Mouse (Mus musculus) 3T3-L1 (cell line): ENCODE measurements at regions not wholly inside any gene's neighbourhood (a gene's known extent, or its start where the extent isn't known, plus 50 kb on each side); places are given as distances from the start of the nearest gene placed in this dataset.

Experiments
- DNase-seq: peaks from one replicate; pipeline ENCODE4 v3.0.0-alpha.2; 2015; ENCODE audit warnings: low read depth, low spot score

- DNase-seq: no peak
Observed at GRCm38 (mm10) chr17:15194894-15195461, 153.6 kb upstream of the Gm3448 start.

- no peak for DNase-seq
Observed at GRCm38 (mm10) chr17:15193831-15194230, 152.5 kb upstream of the Gm3448 start.

GRCm38 (mm10) chr17:15192840-15193239 is 151.5 kb upstream of the Gm3448 start:
- no peak for DNase-seq

- DNase-seq: no peak
Observed at GRCm38 (mm10) chr17:15185217-15185616, 143.9 kb upstream of the Gm3448 start.

- DNase-seq: no peak
Observed at GRCm38 (mm10) chr17:15183800-15184199, 142.5 kb upstream of the Gm3448 start.

- DNase-seq: no peak
Observed at GRCm38 (mm10) chr17:15182105-15182504, 140.8 kb upstream of the Gm3448 start.

- DNase-seq: no peak
Observed at GRCm38 (mm10) chr17:15180223-15180860, 139.0 kb upstream of the Gm3448 start.

GRCm38 (mm10) chr17:15179411-15179951 is 138.1 kb upstream of the Gm3448 start:
- no peak for DNase-seq

- DNase-seq: no peak
Observed at GRCm38 (mm10) chr17:15177390-15177789, 136.1 kb upstream of the Gm3448 start.

- DNase-seq: no peak
Observed at GRCm38 (mm10) chr17:15174354-15174953, 133.1 kb upstream of the Gm3448 start.

- DNase-seq: no peak
Observed at GRCm38 (mm10) chr17:15167927-15168326, 126.6 kb upstream of the Gm3448 start.

GRCm38 (mm10) chr17:15157693-15158333 is 116.5 kb upstream of the Gm3448 start:
- DNase-seq: no peak

GRCm38 (mm10) chr17:15152996-15153735 is 111.8 kb upstream of the Gm3448 start:
- DNase-seq: no peak

- no peak for DNase-seq
Observed at GRCm38 (mm10) chr17:15152477-15152876, 111.1 kb upstream of the Gm3448 start.

- no peak for DNase-seq
Observed at GRCm38 (mm10) chr17:15151695-15152094, 110.4 kb upstream of the Gm3448 start.

GRCm38 (mm10) chr17:15146607-15147006 is 105.3 kb upstream of the Gm3448 start:
- no peak for DNase-seq

- no peak for DNase-seq
Observed at GRCm38 (mm10) chr17:15145191-15145968, 104.0 kb upstream of the Gm3448 start.

- DNase-seq: peak; percentile 36
Observed at GRCm38 (mm10) chr17:15140391-15140790, 99.1 kb upstream of the Gm3448 start.
